Mouse (Mus musculus) thymus, adult 2 months (tissue): ENCODE data around the gene Rpn1.

ENCODE experiments used
- CTCF ChIP-seq: fragments of 200-500 bp; IDR thresholded peaks from 2 replicates; pipeline ENCODE4 v1.5.1; 2012; ENCODE audit warnings: mild to moderate bottlenecking, control low read depth, low read length, moderate library complexity, borderline replicate concordance; ENCODE audit not compliant: control insufficient read depth, poor library complexity, insufficient read depth; ENCODE audit errors: extremely low read depth
- POLR2A ChIP-seq: fragments of 200-500 bp; IDR thresholded peaks from 2 replicates; pipeline ENCODE4 v1.6.1; 2012; ENCODE audit warnings: mild to moderate bottlenecking, low read length, control low read depth, moderate library complexity; ENCODE audit not compliant: control insufficient read depth, poor library complexity, insufficient read depth; ENCODE audit errors: extremely low read depth

DNA sequence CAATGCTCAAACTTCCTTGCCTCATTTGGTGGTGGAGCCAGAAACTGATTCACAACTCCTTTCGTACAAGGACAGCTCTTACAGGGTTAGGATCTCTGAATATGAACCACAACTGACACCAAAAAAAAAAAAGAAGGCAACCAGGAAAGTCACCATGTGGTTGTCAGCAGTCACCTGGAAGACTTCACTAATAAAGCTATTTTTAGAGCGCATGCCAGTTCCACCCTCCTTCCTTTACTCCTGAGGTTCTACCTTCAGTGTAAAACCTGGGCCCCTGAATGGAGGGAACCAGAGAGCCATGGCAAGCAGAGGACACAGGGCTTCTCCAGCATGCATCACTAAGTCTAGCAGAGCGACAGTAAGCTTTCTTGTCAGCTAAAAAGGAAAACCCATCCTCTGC, 41.9 kb upstream of the Rpn1 start:
- TF ChIP-seq POLR2A (no peak), CTCF (no peak)
